Mouse (Mus musculus): ENCODE data around the gene Adamtsl1. TPM values are rescaled to one million over a fixed set of nuclear protein-coding genes. Genes with fewer than 3 reads are reported as not detected.

Adamtsl1 gene
- total RNA-seq, 2 experiments from 2014 or later, result 15.9 to 19.9 TPM

GRCm38 (mm10) chr4:85922741-85923140 lies 408.8 kb downstream of the Adamtsl1 start:
- no peak for DNase-seq

- no peak for DNase-seq
Observed at GRCm38 (mm10) chr4:85932129-85932528, 418.2 kb downstream of the Adamtsl1 start.

DNA sequence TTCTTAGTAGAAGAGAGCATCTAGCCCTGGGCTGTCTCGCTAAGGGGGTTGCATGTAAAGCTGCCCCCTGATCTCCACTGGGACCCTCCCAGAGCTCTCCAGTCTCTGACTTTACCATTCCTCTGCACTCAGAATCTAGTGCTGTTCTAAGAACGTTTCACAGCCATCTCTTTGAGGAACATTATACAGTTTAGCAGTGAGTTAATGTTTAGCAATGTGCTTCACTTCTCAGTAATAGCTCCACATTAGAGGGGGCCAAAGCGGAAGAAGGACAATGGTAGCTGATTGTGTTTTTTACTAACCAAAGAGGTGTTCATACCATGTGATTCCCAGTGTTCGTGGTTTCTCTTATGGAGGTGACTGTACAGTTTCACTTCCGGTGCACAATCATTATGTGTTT lies 425.5 kb downstream of the Adamtsl1 start:
- no peak for DNase-seq

- DNase-seq, result no peak
Observed at GRCm38 (mm10) chr4:85941857-85942256, 427.9 kb downstream of the Adamtsl1 start.

GRCm38 (mm10) chr4:85953590-85953989 lies 439.6 kb downstream of the Adamtsl1 start:
- peak in 1 of 2 experiments; percentile 5 for DNase-seq

DNA sequence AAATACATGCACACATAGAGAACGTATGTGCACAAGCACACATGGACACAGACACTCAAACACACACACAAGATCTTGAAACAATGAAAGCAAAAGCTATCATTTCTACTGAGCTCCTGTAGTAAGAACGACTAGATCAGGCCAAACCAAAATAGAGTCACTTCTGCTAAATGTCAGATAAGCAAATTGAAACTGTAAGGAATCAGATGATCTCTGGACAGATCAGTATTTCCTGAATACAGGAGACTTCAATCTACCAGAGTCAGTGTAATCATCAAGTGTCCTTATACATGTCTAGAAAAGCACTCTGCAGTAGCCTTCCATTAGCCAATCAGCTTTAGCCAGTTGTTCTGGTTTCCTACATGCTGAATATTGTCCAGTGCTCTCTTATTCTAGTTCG lies 441.4 kb downstream of the Adamtsl1 start:
- DNase-seq, result no peak

GRCm38 (mm10) chr4:85957266-85957665 lies 443.3 kb downstream of the Adamtsl1 start:
- no peak for DNase-seq

DNA sequence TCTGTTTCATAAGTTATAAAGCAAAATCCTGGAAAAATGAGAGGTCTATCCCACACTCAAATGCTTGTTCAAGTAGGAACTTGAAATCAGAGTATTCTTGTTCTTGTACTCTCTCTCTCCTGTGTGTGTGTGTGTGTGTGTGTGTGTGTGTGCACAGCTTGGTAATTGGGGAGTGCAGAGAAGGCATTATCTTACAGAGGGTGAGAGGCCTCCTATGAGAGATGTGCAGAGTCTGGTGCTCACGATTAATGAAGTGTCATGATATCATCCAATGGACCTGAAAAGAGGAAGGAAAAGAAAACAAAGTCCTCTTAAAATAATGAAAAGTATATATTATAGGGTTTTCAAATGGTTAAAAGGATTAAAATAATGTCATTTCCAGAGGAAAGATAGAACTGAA lies 443.9 kb downstream of the Adamtsl1 start:
- DNase-seq, result no peak

DNA sequence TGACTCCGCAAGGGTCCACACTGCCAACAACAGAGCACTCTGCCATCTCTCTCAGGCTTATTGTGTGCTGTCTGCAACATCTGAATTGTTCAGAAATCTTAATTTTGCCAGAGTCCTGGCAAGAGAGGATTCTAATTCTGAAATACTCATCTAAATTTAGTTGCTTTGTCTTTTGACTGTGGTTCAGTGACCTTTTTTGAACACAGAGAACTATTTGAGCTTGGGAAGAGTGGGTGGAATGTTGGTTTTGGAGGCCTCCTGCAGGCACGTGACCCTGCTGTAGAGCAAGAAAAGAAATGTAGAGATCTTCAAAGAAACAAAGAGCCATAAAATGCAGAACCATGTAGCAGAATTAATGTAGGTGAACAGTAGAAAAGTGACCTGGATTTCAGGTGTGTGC lies 445.0 kb downstream of the Adamtsl1 start:
- DNase-seq, result peak in 1 of 2 experiments; percentile 7

GRCm38 (mm10) chr4:85976188-85976587 lies 462.2 kb downstream of the Adamtsl1 start:
- DNase-seq, result no peak

DNA sequence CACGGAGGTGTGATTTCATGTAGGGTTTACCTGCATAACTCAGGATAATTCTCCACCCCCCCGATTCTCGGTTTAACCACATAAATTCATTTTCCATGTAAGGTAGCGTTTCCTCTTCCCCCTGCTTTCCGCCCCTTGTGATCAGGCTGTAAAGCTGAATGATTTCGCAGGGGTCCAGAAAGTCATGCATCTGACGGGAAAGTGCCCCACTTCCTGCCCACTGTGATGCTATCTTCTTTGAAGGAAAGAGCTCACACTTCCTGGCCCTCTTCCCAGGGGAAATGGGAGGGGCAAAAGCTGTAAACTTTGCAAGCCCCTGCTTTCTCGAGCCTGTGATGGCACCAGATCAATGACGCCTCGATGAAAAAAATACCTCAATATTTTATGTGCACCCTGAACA lies 465.2 kb downstream of the Adamtsl1 start:
- peak in 1 of 2 experiments; percentile 4 for DNase-seq

DNA sequence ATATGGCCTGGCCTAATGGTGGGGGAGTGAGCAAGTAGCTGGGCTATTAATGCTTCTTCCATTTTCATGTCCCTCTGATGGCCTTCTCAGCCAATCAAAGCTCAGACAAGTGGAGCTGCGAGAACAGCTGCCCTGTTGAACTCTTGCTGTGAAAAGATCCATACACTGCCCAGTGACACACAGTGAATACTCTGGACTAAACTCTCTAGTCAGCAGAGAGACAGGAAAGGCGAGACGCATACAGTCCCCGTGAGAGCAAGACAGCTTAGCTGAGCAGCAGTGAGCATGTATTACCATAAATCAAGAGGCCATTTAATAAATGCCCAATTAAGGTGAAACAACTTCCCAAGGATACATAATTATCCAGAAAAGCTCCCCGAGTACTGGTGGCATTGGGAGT lies 492.6 kb downstream of the Adamtsl1 start:
- DNase-seq, result no peak

DNA sequence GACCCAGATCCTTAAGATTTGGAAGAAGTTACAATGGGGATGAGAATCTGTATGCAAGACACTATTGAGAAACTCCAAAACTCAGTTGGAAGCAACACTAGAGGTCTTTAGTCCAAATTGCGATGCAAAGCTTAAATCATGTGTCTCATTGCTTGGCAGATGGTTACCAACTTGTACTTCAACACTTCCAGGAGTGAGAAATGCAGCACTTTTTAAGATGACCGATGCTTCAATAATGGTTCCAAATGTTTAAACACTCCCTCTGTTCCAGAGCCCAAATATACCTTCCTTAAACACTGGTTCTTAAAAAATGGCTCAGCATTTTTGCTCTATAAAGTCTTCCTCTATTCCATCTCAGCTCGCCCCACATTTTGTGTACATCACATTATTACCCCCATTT lies 499.7 kb downstream of the Adamtsl1 start:
- DNase-seq, result no peak

- no peak for DNase-seq
Observed at GRCm38 (mm10) chr4:86018928-86019327, 505.0 kb downstream of the Adamtsl1 start.

GRCm38 (mm10) chr4:86019586-86019985 lies 505.6 kb downstream of the Adamtsl1 start:
- no peak for DNase-seq

GRCm38 (mm10) chr4:86020372-86021090 lies 506.6 kb downstream of the Adamtsl1 start:
- no peak for DNase-seq

- peak; percentile 30 to 48 for DNase-seq
Observed at GRCm38 (mm10) chr4:86024573-86025160, 510.7 kb downstream of the Adamtsl1 start.

DNA sequence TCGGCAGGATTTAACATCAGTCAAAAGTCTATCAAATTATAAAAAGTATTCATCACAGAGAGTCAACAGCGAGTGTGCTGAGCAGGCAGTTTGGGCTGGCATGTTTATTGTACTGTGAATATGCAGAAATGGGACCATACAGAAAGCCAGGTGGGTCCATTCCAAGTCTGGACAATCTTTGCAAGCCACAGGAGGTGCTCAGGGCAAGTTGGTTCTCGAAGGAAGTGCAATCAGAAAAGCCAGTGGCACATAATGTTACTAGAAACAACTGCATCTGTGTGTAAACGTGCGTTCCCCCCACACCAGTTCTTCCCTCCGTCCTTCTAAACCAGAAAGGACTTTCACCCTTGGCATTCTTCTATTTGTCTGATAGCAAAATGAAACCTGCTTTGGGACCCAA lies 515.5 kb downstream of the Adamtsl1 start:
- DNase-seq, result no peak

DNA sequence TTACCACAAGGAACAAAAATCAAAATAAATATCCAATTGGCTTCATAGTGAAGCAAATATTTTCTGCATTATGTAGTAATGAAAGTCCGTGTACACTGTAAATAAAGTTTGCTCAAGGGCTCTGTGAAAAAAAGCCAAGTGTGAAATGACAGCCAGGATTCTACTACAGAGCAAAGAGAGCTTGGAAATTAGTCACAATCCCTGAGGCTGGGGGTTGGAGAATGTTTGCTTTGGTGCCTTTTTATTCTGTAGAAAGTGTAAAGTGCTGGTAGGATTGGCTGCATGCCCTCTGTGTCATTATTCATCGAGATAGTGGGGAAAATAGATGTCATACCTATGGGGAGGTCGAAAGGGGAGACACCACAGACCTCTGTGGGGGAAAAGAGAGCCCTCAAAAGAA lies 516.2 kb downstream of the Adamtsl1 start:
- peak; percentile 18 to 36 for DNase-seq

- DNase-seq, result peak; percentile 63 to 80
Observed at GRCm38 (mm10) chr4:86031041-86031440, 517.1 kb downstream of the Adamtsl1 start.

DNA sequence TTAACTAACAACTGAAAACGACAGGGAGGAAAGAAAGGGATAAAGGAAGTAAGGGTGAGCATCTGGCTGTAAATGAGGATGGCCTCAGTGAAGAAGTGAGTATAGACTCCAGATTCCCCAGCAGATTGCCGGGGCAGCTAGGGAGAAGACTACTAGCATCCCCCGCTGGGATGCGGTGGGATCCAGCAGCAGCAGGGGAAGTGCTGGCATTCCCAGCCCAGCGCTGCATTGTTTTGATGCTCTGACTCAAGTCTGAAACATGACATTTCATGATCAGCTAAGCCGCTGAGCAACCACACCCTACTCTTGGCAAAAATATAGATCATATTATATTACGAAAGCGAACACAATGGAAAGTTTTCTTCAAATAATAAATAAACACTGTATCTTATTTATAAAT lies 526.9 kb downstream of the Adamtsl1 start:
- DNase-seq, result no peak

- no peak for DNase-seq
Observed at GRCm38 (mm10) chr4:86045448-86045847, 531.5 kb downstream of the Adamtsl1 start.

- no peak for DNase-seq
Observed at GRCm38 (mm10) chr4:86045876-86046275, 531.9 kb downstream of the Adamtsl1 start.

GRCm38 (mm10) chr4:86046881-86047280 lies 532.9 kb downstream of the Adamtsl1 start:
- DNase-seq, result peak in 1 of 2 experiments; percentile 17
